Mouse (Mus musculus) stomach, embryonic 14.5 days (tissue): ENCODE results near the gene Prr19. TPM values are rescaled to one million over a fixed set of nuclear protein-coding genes. Genes with fewer than 3 reads are reported as not detected.

Experiments
- ATAC-seq: fragments of 200-750 bp; cut with Nextera tagmentation; 2 replicates; pipeline ENCODE4 v1.8.0; 2017; ENCODE audit warnings: low read depth, moderate TSS enrichment; ENCODE audit not compliant: insufficient number of reproducible peaks, insufficient read depth, low FRiP score
- H3K27ac ChIP-seq: fragments of 300-500 bp; sonication (generic); 2 replicates; pipeline ENCODE4 v1.5.1; 2014; ENCODE audit warnings: mild to moderate bottlenecking, low read length, moderate library complexity, mixed read lengths
- H3K27me3 ChIP-seq: fragments of 300-500 bp; sonication (generic); 2 replicates; pipeline ENCODE4 v1.6.1; 2014; ENCODE audit warnings: low read length, control low read depth, mixed read lengths; ENCODE audit not compliant: control insufficient read depth, insufficient read depth
- H3K36me3 ChIP-seq: fragments of 300-500 bp; sonication (generic); 2 replicates; pipeline ENCODE4 v1.6.1; 2014; ENCODE audit warnings: mild to moderate bottlenecking, control low read depth, low read length, moderate library complexity, mixed read lengths; ENCODE audit not compliant: control insufficient read depth, insufficient read depth
- H3K4me1 ChIP-seq: fragments of 300-500 bp; sonication (generic); 2 replicates; pipeline ENCODE4 v1.6.1; 2014; ENCODE audit warnings: low read length, control low read depth, mixed read lengths; ENCODE audit not compliant: control insufficient read depth, insufficient read depth
- H3K4me2 ChIP-seq: fragments of 300-500 bp; sonication (generic); replicated peaks from 2 replicates; pipeline ENCODE4 v1.6.1; 2014; ENCODE audit warnings: low read depth, low read length, control low read depth
- H3K4me3 ChIP-seq: fragments of 300-500 bp; sonication (generic); 2 replicates; pipeline ENCODE4 v1.5.1; 2014; ENCODE audit warnings: low read depth, low read length, control low read depth
- H3K9ac ChIP-seq: fragments of 300-500 bp; sonication (generic); replicated peaks from 2 replicates; pipeline ENCODE4 v1.6.1; 2014; ENCODE audit warnings: low read depth, mild to moderate bottlenecking, control low read depth, low read length, moderate library complexity, mixed read lengths
- H3K9me3 ChIP-seq: fragments of 300-500 bp; sonication (generic); 2 replicates; pipeline ENCODE4 v1.6.1; 2016; ENCODE audit warnings: low read depth, low read length, control low read depth; ENCODE audit not compliant: control insufficient read depth
- WGBS: fragments of 180-500 bp; shearing (Covaris S2); extraction: QIAGEN DNeasy Blood & Tissue Kit; methylation state at CpG from one replicate; pipeline ENCODE4 v1.1.7; 2014; 5-methylcytosine and 5-hydroxymethylcytosine counted together
- polyA plus RNA-seq: library from polyadenylated mRNA; unstranded; fragments of >200 nt; fragmentation: Nextera tagmentation; extraction: Ambion mirVana; gene quantifications from 2 replicates; pipeline ENCODE4 v1.2.1, GENCODE M21; 2014

Gene Prr19
- polyA plus RNA-seq, 1 experiment from 2014 or later: 1.1 TPM

GRCm38 (mm10) chr7:25305956-25306613, 4.9 kb downstream of the Prr19 start, which contains the start of gene Tmem145:
Gene Tmem145, plus strand, starts transcription at chr7:25306106.
- H3K27me3 ChIP-seq: no peaks in the 10 kb centered on the region
- no peaks in the 10 kb centered on the region for H3K4me1 ChIP-seq
- H3K27ac ChIP-seq: no peak within 1 kb of the TSS
- H3K4me3 ChIP-seq: peak within 1 kb of the TSS; percentile 41
- no peaks in the 10 kb centered on the region for H3K9me3 ChIP-seq
- peak within 1 kb of the TSS; percentile 96 for H3K4me2 ChIP-seq
- under 1% methylated on average over 46 of the region's 47 CpGs for WGBS
- peak; percentile 79 for ATAC-seq
- no peaks in the 10 kb centered on the region for H3K36me3 ChIP-seq
- H3K9ac ChIP-seq: 0 out of 2 replicates have a peak within 1 kb of the TSS, but pooled peaks have one; percentile 15

GRCm38 (mm10) chr7:25306614-25306996, 5.4 kb downstream of the Prr19 start:
- H3K36me3 ChIP-seq: no peaks in the 10 kb centered on the region
- H3K9ac ChIP-seq: no peak overlapping the region
- H3K4me1 ChIP-seq: no peaks in the 10 kb centered on the region
- H3K4me3 ChIP-seq: no peak overlapping the region
- no peak overlapping the region for H3K27ac ChIP-seq
- H3K9me3 ChIP-seq: no peaks in the 10 kb centered on the region
- ATAC-seq: no peak
- WGBS: 43% methylated on average over 2 of the region's 2 CpGs
- H3K27me3 ChIP-seq: no peaks in the 10 kb centered on the region
- H3K4me2 ChIP-seq: peak overlapping the region; percentile 96; the same call in 1 of the 2 replicates

- no peak overlapping the region for H3K27ac ChIP-seq
- no peaks in the 10 kb centered on the region for H3K9me3 ChIP-seq
- no peak overlapping the region for H3K9ac ChIP-seq
- no peaks in the 10 kb centered on the region for H3K36me3 ChIP-seq
- H3K4me3 ChIP-seq: no peak overlapping the region
- no peaks in the 10 kb centered on the region for H3K4me1 ChIP-seq
- H3K27me3 ChIP-seq: 0 out of 2 replicates have a peak, but pooled peaks cover 11% of the 10 kb centered on the region
- H3K4me2 ChIP-seq: no peak overlapping the region
- no peak for ATAC-seq
- 52% methylated on average over 17 of the region's 17 CpGs for WGBS
Measured at GRCm38 (mm10) chr7:25308702-25309318, 7.6 kb downstream of the Prr19 start.

GRCm38 (mm10) chr7:25309425-25309824, 8.2 kb downstream of the Prr19 start:
- Histone ChIP-seq H3K4me1 (no peaks in the 10 kb centered on the region), H3K36me3 (no peaks in the 10 kb centered on the region), H3K27ac (no peak overlapping the region), H3K27me3 (0 out of 2 replicates have a peak, but pooled peaks cover 15% of the 10 kb centered on the region), H3K4me3 (no peak overlapping the region), H3K4me2 (no peak overlapping the region), H3K9ac (no peak overlapping the region), H3K9me3 (no peaks in the 10 kb centered on the region)
- 81% methylated on average over 9 of the region's 9 CpGs for WGBS
- ATAC-seq: no peak

GRCm38 (mm10) chr7:25311193-25311592, 10.0 kb downstream of the Prr19 start:
- no peaks in the 10 kb centered on the region for H3K9me3 ChIP-seq
- 0 out of 2 replicates have a peak, but pooled peaks cover 18% of the 10 kb centered on the region for H3K27me3 ChIP-seq
- no peaks in the 10 kb centered on the region for H3K36me3 ChIP-seq
- H3K9ac ChIP-seq: no peak overlapping the region
- WGBS: 76% methylated on average over 11 of the region's 11 CpGs
- no peak overlapping the region for H3K4me2 ChIP-seq
- no peak overlapping the region for H3K27ac ChIP-seq
- H3K4me1 ChIP-seq: 0 out of 2 replicates have a peak, but pooled peaks cover 8% of the 10 kb centered on the region
- ATAC-seq: no peak
- H3K4me3 ChIP-seq: no peak overlapping the region

GRCm38 (mm10) chr7:25313325-25313724, 12.1 kb downstream of the Prr19 start:
- 38% methylated on average over 7 of the region's 7 CpGs for WGBS
- Histone ChIP-seq H3K27me3 (0 out of 2 replicates have a peak, but pooled peaks cover 18% of the 10 kb centered on the region), H3K27ac (no peak overlapping the region), H3K9me3 (no peaks in the 10 kb centered on the region), H3K4me2 (no peak overlapping the region), H3K4me3 (no peak overlapping the region), H3K36me3 (no peaks in the 10 kb centered on the region), H3K4me1 (peaks cover 20% of the 10 kb centered on the region; the same call in 1 of the 2 replicates), H3K9ac (no peak overlapping the region)
- no peak for ATAC-seq

GRCm38 (mm10) chr7:25314606-25315305, 13.5 kb downstream of the Prr19 start:
- 2% methylated on average over 51 of the region's 51 CpGs for WGBS
- H3K4me3 ChIP-seq: peak overlapping the region; percentile 36
- no peak overlapping the region for H3K9ac ChIP-seq
- no peak for ATAC-seq
- H3K9me3 ChIP-seq: no peaks in the 10 kb centered on the region
- peaks cover 20% of the 10 kb centered on the region; the same call in 1 of the 2 replicates for H3K4me1 ChIP-seq
- peak overlapping the region; percentile 73 for H3K4me2 ChIP-seq
- no peak overlapping the region for H3K27ac ChIP-seq
- H3K36me3 ChIP-seq: no peaks in the 10 kb centered on the region
- 0 out of 2 replicates have a peak, but pooled peaks cover 18% of the 10 kb centered on the region for H3K27me3 ChIP-seq

GRCm38 (mm10) chr7:25315306-25316041, 14.3 kb downstream of the Prr19 start:
- Histone ChIP-seq H3K27me3 (0 out of 2 replicates have a peak, but pooled peaks cover 18% of the 10 kb centered on the region), H3K9me3 (no peaks in the 10 kb centered on the region), H3K4me1 (peaks cover 20% of the 10 kb centered on the region; the same call in 1 of the 2 replicates), H3K36me3 (no peaks in the 10 kb centered on the region), H3K27ac (no peak overlapping the region), H3K4me2 (peak overlapping the region; percentile 73), H3K9ac (no peak overlapping the region; the same call in 1 of the 2 replicates), H3K4me3 (peak overlapping the region; percentile 36)
- WGBS: under 1% methylated on average over 57 of the region's 69 CpGs
- no peak for ATAC-seq
